ENCODE assay signal across 16 mouse cellular contexts in the genomic region with DNA sequence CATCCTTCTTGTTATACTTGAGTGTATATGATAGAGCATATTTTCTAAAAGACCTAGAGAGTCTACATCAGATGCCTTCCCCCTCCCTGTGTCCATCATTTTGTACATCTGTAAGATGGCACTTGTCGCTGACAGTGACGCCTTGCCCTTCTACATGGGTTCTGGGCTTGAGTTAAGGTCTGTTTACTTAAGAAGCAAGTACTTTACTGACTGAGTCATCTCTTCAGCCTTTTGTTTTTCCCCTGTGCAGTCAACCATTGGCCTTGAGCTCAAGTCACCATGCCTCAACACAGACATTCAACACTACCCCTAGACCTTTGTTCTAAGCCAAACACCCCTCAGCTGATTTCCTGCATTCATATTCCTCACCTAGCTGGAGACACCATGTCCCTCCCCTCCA.
"Had no signal": no experiment of that assay in that cellular context is flagged by ENCODE, and none has a peak within 500 bp of the region (broad histone marks: within the 10 kb centered on the region; RNA-seq: fewer than 3 reads in every experiment).

No protein-coding gene starts in this region.

- H3K4me3 ChIP-seq: neural tube, embryonic 12.5 days; neural tube, embryonic 13.5 days; neural tube, embryonic 15.5 days; stomach, embryonic 15.5 days had no signal

- H3K4me2 ChIP-seq: neural tube, embryonic 12.5 days; neural tube, embryonic 13.5 days; neural tube, embryonic 15.5 days; stomach, embryonic 15.5 days had no signal

- H3K9me3 ChIP-seq: neural tube, embryonic 12.5 days; neural tube, embryonic 13.5 days; neural tube, embryonic 15.5 days; stomach, embryonic 15.5 days had no signal

- DNase-seq: retina, postnatal 1 day; right cerebral cortex, adult 18-20 months; right cerebral cortex, postnatal 14 days; right cerebral cortex, postnatal 25 days; right cerebral cortex, postnatal 4 days; spleen, adult 18-20 months; thymus, adult 18-20 months; thymus, adult 2 months; thymus, postnatal 14 days; thymus, postnatal 25 days; thymus, postnatal 4 days had no signal

- H3K4me1 ChIP-seq: stomach, embryonic 15.5 days had no signal

- H3K27me3 ChIP-seq: neural tube, embryonic 12.5 days; neural tube, embryonic 13.5 days; neural tube, embryonic 15.5 days; stomach, embryonic 15.5 days had no signal

- H3K9ac ChIP-seq: neural tube, embryonic 12.5 days; neural tube, embryonic 13.5 days; neural tube, embryonic 15.5 days; stomach, embryonic 15.5 days had no signal

- H3K27ac ChIP-seq: neural tube, embryonic 12.5 days; stomach, embryonic 15.5 days; stomach, postnatal 0 days had no signal

- H3K36me3 ChIP-seq: neural tube, embryonic 12.5 days; neural tube, embryonic 13.5 days; neural tube, embryonic 15.5 days; stomach, embryonic 15.5 days had no signal
